Mouse (Mus musculus) macrophage (primary cell): Measurements from ENCODE around the gene Smpd3. TPM values are rescaled to one million over a fixed set of nuclear protein-coding genes. Genes with fewer than 3 reads are reported as not detected.

Source experiments
- H3K27ac ChIP-seq: fragments of 350-480 bp; formaldehyde crosslinking; 2 replicates; pipeline ENCODE4 v1.9.0; 2021
- H3K36me3 ChIP-seq: fragments of 350-480 bp; formaldehyde crosslinking; 2 replicates; pipeline ENCODE4 v1.9.0; 2021; ENCODE audit errors: inconsistent target
- H3K4me3 ChIP-seq: fragments of 350-480 bp; formaldehyde crosslinking; 2 replicates; pipeline ENCODE4 v1.9.0; 2021; ENCODE audit errors: inconsistent target
- H3K79me2 ChIP-seq: fragments of 350-480 bp; formaldehyde crosslinking; 2 replicates; pipeline ENCODE4 v1.9.0; 2021; ENCODE audit errors: inconsistent target
- WGBS: methylation state at CpG from one replicate; pipeline ENCODE4 v1.1.7; 2026; ENCODE audit warnings: inconsistent platforms; ENCODE audit not compliant: missing documents; 5-methylcytosine and 5-hydroxymethylcytosine counted together
- polyA plus RNA-seq: library from polyadenylated mRNA; stranded (reverse); fragments of 250-400 nt; gene quantifications from 3 replicates; pipeline ENCODE4 v1.2.4, GENCODE M21; 2018; ENCODE audit warnings: inconsistent platforms

The Smpd3 gene
- polyA plus RNA-seq, 1 experiment from 2014 or later, result 1.0 TPM

DNA sequence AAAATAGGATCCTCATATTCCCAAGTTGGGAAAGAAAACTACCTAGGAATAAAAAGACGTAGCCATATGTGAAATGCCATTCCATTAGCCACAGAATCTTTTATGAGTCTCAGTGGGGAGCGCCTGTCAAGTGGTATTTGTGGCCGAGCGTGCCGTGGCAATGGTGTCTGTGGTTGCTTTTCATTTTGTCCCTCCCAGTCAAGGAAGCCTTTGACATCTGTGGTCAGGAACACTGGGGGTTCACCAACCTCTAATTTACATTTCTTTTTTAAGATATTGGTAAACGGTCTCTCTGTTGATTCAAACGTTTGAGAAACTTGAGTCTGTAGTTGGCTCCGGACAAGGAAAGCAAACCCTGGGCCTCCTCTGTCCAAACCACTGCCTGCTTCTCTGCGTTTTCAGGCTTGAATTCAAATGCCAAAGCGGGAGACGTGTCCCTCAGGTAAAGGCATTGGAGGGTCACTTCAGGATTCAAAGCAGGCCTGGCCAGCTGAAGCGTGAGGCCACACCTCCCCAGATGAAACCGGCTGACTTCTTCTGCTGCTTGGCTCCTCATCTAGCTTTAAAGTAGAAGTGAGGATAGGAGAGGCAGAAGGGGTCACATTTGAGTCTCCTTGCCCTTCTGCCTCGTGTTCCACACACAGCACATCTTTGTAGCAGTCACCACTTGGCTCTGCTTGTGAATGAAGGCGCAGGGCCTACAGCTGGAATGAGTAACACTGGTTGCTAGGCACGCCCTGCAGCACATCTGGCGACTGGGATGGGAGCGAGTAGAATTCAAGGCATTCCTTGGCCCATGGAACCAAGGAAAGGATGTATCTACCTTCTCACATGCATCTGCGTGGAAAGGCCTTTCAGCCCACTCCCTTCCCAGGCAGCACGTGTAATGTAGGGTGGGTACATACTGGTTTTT lies 45.0 kb downstream of the Smpd3 start:
- WGBS, result 49% methylated on average over 20 of the region's 20 CpGs
- Histone ChIP-seq H3K27ac (no peak overlapping the region), H3K79me2 (no peaks in the 10 kb centered on the region), H3K4me3 (no peak overlapping the region), H3K36me3 (no peaks in the 10 kb centered on the region)

DNA sequence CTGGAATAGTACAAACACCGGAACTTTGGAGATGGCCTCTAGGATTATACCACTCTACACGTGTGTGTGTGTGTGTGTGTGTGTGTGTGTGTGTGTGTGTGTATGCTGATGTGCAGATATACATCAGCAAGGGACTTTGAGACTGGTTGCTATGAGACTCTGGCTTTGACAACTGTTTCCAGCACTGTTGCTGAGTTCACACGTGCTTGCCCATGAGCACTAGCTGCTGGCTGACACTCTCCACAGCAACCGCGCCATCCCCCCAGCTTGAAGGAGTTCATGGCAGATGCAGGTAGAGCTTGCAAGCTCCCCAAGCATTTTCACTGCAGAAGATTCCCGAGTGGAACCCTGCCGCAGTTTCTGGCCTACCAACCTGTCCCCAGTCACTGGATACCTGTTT lies 48.3 kb downstream of the Smpd3 start:
- WGBS, result 96% methylated on average over 5 of the region's 7 CpGs
- H3K79me2 ChIP-seq, result no peaks in the 10 kb centered on the region
- no peaks in the 10 kb centered on the region for H3K36me3 ChIP-seq
- no peak overlapping the region for H3K27ac ChIP-seq
- H3K4me3 ChIP-seq, result no peak overlapping the region

DNA sequence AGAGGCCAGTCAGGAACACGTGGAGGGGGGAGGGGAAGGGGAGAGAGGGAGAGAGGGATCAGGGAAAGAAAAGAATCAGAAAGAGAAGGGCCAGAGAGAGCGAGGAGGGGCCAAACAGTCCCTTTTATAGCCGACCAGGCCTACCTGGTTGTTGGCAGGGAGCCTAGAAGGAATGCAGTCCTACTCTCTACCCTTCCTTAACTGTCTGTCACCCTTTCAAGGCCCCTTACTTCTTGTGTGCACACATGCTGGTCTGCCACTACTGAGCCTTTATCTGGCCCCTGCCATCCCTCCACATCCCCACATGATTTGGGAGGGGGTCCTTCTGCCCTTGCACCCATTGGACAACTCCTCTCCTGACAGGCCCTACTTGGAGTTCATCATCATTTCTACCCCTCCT lies 49.1 kb downstream of the Smpd3 start:
- H3K4me3 ChIP-seq, result no peak overlapping the region
- H3K27ac ChIP-seq, result no peak overlapping the region
- H3K79me2 ChIP-seq, result no peaks in the 10 kb centered on the region
- WGBS, result 68% methylated on average over 3 of the region's 3 CpGs
- no peaks in the 10 kb centered on the region for H3K36me3 ChIP-seq

DNA sequence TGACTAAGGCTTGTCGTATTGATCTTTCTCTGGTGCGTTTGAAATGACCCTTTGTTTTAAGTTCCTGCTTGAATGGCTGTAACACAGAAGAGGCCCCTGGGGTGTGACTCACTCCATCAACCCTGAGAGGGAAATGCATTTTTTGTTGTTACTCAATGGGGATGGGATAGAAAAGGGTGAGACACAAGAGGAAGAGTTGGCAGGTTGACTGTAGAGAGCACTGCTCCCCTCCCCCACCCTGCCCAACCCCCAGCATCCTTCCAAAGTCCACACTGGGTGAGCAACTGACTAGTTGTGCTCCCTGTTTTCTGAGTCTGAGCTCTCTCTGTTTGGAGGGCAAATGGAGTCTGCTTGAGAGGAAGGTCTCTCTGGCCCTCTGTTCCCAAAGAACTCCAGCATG lies 50.3 kb downstream of the Smpd3 start:
- H3K4me3 ChIP-seq, result no peak overlapping the region
- H3K79me2 ChIP-seq, result no peaks in the 10 kb centered on the region
- no peaks in the 10 kb centered on the region for H3K36me3 ChIP-seq
- 68% methylated on average over 2 of the region's 2 CpGs for WGBS
- H3K27ac ChIP-seq, result no peak overlapping the region

DNA sequence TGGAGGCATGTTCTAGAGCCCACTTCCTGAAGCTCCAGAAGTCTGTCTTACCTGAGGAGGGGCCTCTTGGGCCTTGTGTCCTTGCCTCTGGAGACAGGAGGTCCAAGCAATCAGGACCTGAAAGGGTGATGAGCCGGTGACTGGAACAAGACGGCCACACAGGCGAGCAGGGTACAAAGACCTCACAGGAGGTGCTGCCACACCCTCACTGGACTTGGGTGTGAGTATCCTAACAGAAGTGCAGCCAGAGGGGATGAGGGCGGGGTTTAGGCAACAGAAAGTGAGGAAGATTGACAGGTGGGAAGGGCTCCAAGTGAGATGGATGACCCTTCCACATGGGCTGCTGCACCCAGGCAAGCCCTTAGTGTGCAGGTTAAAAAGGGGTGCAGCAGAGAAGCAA lies 56.9 kb downstream of the Smpd3 start:
- Histone ChIP-seq H3K36me3 (no peaks in the 10 kb centered on the region), H3K4me3 (no peak overlapping the region), H3K79me2 (no peaks in the 10 kb centered on the region), H3K27ac (no peak overlapping the region)
- 96% methylated on average over 4 of the region's 4 CpGs for WGBS

DNA sequence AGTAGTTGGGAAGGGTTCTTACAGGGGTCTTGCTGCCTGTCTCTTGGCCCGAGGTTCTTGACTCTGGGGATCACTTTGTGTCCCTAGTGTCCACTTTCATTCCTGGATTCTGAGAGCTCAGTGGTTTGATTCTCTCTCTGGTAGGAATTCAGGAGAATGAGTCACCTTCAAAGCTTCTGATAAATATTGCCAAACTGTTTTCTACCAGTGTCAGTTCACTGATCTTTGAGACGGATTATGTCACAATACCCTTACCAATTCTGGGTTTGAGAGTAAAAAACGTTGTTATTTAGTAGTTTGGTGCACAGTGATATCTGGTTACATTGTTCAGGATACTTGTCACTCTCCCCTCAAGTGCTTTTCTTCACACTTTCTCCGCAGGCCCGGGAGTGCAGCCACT lies 57.6 kb downstream of the Smpd3 start:
- Histone ChIP-seq H3K27ac (no peak overlapping the region), H3K79me2 (no peaks in the 10 kb centered on the region), H3K4me3 (no peak overlapping the region), H3K36me3 (no peaks in the 10 kb centered on the region)
- WGBS, result 86% methylated on average over 5 of the region's 5 CpGs

DNA sequence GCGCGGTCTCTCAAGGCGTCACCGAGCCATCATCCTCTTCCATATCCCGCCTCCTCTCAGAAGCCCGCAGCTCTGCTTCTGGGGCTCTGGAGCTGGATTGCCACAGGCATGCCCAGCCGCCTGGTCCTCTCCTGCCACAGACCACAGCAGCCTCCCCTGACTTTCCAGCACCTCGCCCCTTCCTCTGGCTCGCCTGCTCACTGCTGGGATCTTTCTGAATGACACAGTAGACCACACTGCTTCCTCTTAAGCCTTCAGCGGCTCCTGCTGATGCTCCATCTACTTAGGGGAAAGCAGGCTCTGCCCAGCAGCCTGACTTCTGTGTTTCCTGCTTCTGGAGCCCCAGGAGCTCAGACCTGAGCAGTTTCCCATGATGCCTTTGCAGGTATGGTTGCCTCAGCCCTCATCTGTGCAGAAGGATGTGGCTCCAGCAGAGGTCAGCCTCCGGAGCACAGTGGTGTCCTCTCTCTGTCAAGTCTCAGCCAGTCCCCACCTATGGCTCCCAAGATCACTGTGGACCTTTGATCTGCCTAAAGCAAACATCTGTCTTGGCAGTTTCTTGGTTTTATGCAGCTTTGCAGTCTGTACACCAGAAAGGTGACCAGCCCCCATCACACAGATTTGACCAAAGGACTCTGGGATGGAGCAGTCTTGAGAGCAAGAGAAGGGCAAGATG lies 59.3 kb downstream of the Smpd3 start:
- Histone ChIP-seq H3K79me2 (no peaks in the 10 kb centered on the region), H3K4me3 (no peak overlapping the region), H3K27ac (no peak overlapping the region), H3K36me3 (no peaks in the 10 kb centered on the region)
- 58% methylated on average over 11 of the region's 11 CpGs for WGBS

DNA sequence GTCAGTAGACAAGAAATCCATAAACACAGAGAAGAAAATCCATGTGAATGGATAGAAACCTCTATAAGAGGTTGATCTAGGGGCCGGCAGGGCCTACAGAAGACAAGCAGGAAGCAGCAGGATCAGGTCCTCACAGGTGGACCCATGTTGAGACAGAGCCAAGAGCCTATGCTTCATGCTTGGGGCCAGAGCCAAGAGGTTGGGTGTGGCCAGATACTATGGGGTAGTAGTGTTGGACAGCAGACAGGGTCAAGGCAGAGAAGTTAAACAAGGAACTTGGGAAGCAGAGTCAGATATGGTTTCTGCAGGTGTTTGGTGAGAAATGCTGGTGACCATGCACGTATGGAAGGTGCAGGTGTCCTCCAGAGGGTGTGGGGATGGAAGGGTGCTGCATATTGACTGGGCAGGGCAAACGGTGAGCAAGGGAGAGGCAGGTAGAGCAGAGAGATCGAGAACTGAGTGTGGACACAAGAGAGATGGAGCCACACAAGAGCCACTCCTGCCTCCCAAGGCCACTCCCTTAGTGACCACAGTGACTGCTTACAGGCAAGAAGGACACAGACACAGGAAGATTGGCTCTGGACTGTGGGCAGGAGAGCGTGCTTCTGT lies 61.0 kb downstream of the Smpd3 start:
- Histone ChIP-seq H3K79me2 (no peaks in the 10 kb centered on the region), H3K27ac (no peak overlapping the region)
- 87% methylated on average over 5 of the region's 5 CpGs for WGBS

DNA sequence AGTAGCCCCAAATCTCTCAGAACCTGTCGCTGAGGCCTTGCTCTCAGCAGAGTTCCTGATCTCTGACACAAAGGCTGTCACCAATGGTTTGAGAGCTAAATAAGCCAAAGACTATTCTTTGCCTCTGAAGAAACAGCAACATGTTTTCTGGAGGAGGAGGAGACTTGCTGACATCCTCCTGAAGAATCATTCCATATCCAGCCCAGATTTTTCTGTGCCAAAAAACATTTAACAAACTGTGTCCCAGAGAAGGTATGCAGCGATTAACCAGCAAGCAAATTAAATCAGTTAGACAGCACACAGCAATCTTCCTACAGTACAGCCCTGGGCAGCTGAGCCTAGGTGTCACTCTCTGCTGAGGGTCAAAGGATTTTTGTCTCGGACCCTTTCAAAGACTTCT lies 64.3 kb downstream of the Smpd3 start:
- WGBS, result 98% methylated on average over 3 of the region's 3 CpGs
- Histone ChIP-seq H3K36me3 (no peaks in the 10 kb centered on the region), H3K27ac (no peak overlapping the region), H3K4me3 (no peak overlapping the region), H3K79me2 (no peaks in the 10 kb centered on the region)

More for the DNA sequence above, 61.0 kb downstream of the Smpd3 start:
- Histone ChIP-seq H3K36me3 (no peaks in the 10 kb centered on the region), H3K4me3 (no peak overlapping the region)

DNA sequence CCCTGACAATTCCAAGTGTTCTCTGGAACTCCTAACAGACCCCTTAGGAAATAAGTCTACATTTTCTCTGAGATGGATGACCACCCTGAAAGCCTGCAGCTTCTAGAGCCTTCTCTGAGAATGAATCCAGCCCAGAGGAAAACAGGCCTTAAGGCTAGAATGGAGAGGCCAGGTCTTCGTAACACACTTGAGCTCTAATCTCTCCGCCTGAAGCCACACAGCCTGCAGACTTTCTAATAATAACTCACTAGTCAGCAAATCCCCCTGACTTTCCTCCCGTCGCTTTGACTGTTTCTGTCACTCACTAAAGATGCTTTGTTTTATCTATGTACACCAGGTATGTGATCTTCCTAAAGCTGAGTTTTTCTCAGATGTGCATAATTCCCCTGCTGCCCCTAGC lies 66.4 kb downstream of the Smpd3 start:
- H3K4me3 ChIP-seq, result no peak overlapping the region
- H3K79me2 ChIP-seq, result no peaks in the 10 kb centered on the region
- 75% methylated on average over 3 of the region's 4 CpGs for WGBS
- no peaks in the 10 kb centered on the region for H3K36me3 ChIP-seq
- H3K27ac ChIP-seq, result no peak overlapping the region

DNA sequence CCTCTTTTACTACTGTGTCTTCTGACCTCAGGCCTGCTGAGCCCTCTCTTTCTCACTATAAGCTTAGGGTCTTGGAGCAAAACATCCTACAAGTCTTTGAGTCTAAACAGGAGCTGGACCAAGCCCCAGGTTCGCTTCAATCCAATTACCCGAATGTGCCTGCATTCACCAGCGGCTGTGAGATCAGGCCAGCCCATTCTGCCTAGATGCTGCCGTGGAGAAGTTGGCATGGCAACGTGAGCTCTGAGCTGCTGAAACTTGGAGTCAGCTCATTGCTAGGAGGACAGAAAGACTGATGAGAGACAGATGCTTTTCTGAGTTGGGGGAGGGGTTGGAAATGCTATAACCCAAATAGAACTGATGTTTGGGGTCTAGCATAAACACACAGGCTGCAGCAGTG lies 67.0 kb downstream of the Smpd3 start:
- Histone ChIP-seq H3K79me2 (no peaks in the 10 kb centered on the region), H3K4me3 (no peak overlapping the region), H3K36me3 (no peaks in the 10 kb centered on the region), H3K27ac (no peak overlapping the region)
- WGBS, result 97% methylated on average over 5 of the region's 5 CpGs

DNA sequence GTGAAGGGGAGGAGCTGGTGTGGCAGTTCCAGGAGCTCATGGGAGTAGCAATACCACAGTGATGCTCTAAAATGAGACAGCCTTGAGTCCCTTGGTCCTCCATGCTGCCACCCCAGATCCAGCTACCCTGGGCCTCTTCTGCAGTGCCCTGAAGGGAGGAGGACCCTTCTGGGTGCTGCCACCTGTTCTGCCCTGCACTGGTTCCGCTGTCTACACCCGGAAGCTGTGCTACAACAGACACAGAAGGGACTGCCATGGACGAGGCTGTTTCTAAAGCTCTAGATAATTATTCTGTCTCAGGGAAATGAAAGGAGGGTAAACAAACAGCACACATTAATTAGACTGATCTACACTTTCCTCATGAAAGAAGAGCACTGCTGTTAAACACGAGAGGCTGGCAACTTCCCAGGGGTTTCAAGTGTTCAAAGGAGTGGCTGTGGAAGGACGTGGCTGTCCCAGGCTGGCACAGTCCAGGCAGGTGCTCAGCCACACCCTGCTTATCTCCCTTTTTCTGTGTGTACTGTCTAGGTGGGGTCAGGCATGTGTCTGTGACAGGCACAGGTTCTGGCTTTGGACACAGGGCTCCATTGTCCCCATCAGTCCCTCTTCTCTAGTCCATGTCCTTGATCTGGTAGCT lies 69.0 kb downstream of the Smpd3 start:
- Histone ChIP-seq H3K79me2 (no peaks in the 10 kb centered on the region), H3K27ac (no peak overlapping the region), H3K36me3 (no peaks in the 10 kb centered on the region), H3K4me3 (no peak overlapping the region)
- 90% methylated on average over 5 of the region's 5 CpGs for WGBS

DNA sequence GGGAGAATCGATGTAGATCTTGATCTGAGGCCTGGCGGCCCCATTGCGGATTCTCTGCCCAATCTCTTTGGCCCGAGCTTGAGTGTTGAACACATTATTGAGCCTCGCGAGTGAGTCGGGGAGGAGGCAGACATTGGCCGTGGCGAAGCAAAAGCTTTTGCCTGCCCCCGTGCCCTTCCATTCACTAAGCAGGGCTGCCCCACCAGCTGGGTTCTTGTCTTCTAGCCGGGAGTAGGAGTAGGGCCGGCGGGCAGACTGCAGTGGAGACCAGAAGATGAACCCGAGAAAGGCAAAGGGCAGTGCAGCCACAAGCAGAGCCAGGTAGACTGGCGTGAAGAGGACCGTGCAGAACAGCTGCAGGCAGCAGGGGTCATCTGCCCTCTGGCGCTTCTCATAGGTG lies 72.4 kb downstream of the Smpd3 start:
- no peak overlapping the region for H3K4me3 ChIP-seq
- H3K79me2 ChIP-seq, result no peaks in the 10 kb centered on the region
- 95% methylated on average over 17 of the region's 17 CpGs for WGBS
- no peak overlapping the region for H3K27ac ChIP-seq
- no peaks in the 10 kb centered on the region for H3K36me3 ChIP-seq

DNA sequence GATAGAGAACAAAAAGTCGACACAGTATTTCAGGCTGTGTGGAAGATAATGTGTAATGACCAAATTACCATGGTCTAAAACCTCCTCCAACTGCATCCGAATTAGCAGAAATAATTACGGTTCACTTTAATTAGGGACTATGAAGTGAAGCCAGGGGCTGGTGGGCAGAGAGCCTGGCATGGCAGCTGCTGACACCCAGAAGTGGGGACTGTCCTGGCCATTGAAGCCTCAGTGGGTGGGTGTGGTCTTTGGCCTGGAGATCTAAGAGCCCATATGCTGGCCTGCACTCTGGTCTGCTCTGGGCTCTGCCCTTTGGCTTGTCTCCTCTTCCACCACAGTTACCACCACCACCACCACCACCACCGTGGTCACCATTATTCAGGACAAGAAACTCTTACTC lies 73.9 kb downstream of the Smpd3 start:
- Histone ChIP-seq H3K4me3 (no peak overlapping the region), H3K79me2 (no peaks in the 10 kb centered on the region), H3K36me3 (no peaks in the 10 kb centered on the region), H3K27ac (no peak overlapping the region)
- WGBS, result 92% methylated on average over 3 of the region's 4 CpGs

DNA sequence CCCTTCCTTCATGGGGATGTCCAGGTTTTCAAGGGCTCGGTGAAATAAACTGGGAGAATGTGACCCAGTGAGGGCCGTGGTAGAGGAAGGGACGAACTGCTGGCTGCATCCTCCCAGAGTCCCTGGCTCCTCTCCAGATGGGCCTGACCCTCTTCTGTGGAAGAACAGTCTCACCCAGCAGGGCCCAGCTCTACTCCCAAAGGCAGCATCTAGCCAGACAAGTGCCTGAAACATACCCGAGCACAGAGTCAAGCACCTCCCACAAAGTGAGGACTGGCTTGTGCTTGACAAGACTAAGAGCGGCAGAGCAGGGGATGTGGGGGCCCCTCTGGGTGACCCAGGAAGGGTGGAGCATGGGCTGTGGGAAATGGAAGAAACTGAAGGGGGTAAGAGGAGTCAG lies 75.4 kb downstream of the Smpd3 start:
- WGBS, result 76% methylated on average over 5 of the region's 5 CpGs
- H3K27ac ChIP-seq, result no peak overlapping the region
- H3K79me2 ChIP-seq, result no peaks in the 10 kb centered on the region
- no peak overlapping the region for H3K4me3 ChIP-seq
- H3K36me3 ChIP-seq, result no peaks in the 10 kb centered on the region
